Mouse (Mus musculus) CD4-positive, CD25-positive, alpha-beta regulatory T cell, adult 4 months (primary cell): ENCODE results near the gene Padi6. TPM values are rescaled to one million over a fixed set of nuclear protein-coding genes. Genes with fewer than 3 reads are reported as not detected.

Experiments used
- ATAC-seq: one replicate; pipeline ENCODE4 v1.8.0; 2017
- polyA plus RNA-seq, 2 experiments: library from polyadenylated mRNA; unstranded; fragments of 100-300 nt; shearing (Covaris generic); gene quantifications; one replicate each; pipeline ENCODE4 v1.2.1; 2017

Gene Padi6
- polyA plus RNA-seq, 2 experiments from 2014 or later, result not detected

DNA sequence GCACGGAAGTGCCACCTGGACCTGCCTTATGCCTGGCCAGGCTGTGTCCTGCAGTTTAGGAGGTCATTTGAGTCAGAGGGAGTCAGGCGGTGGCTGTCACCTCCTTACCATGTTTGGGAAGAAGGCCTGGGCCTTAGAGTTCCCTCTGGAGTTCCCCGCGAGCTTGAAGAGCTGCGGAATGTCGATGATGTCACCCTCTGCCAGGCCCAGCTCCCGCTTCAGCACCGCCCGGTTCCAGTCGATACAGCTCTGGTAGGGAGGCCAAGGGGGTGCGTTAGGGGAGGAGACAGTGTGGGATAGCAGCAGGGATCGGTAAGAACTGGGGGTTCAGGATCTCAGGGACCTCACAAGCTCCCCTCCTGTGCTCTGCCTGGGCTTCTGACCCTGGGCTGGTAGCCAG is 5.5 kb upstream of the Padi6 start:
- no peak for ATAC-seq

DNA sequence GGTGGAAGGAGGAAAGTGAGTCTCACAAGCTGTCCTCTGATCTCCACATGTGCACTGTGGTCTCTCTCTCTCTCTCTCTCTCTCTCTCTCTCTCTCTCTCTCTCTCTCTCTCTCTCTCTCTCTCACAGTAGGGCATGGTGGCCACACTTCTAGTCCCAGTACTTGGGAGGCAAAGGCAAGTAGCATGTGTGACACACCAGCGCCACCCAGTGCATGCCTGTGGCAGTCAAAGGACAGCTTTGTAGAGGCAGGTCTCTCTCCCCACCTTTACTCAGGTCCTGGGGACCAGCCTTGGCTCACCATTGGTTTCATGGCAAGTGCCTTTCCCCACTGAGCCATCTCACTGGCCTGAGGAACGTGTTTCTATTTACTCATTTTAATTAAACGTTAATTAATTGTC is 2.2 kb upstream of the Padi6 start:
- ATAC-seq, result no peak

GRCm38 (mm10) chr4:140743086-140743485 is 643 bp upstream of the Padi6 start:
- no peak for ATAC-seq

DNA sequence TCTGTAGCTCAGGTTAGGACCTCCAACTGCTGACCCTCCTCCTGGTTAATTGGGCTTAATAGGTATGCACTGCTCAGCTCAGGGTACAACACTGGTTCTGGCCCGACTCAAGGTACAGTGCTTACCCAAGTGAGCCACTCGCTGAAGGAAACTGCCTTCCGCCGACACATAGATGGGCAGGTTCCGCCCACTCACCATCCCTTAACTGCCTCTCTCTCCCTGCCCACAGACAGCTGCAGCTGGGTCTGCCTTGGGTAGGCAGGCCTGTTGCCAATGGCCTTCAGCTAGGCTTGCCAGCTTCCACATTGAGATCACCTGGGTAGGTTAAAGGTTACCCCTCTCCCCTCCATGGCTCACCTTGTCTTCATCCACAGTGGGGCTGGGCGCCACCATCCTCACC is 1.0 kb downstream of the Padi6 start:
- no peak for ATAC-seq

DNA sequence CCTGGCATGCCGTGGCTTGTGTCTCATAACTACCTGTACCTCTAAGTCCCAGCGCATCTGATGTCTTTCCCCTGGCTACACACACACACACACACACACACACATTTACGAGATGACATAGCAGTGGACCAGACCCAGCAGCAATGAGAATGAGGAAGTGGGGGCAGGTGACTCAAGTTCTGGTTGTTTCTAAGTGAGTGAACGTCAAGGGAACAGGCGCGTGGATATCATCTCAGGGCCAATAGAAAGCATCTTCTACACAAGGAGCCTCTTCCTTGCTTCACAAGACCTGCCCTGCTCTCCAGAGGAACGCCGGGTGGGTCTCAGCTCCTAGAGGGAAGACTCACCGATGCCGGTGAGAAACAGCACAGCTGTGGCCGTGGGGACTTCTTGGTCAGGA is 1.8 kb downstream of the Padi6 start:
- no peak for ATAC-seq

- ATAC-seq, result no peak
These were observed 9.6 kb downstream of the Padi6 start for GRCm38 (mm10) chr4:140732871-140733270.

- no peak for ATAC-seq
These were observed 10.8 kb downstream of the Padi6 start for GRCm38 (mm10) chr4:140731654-140732053.

DNA sequence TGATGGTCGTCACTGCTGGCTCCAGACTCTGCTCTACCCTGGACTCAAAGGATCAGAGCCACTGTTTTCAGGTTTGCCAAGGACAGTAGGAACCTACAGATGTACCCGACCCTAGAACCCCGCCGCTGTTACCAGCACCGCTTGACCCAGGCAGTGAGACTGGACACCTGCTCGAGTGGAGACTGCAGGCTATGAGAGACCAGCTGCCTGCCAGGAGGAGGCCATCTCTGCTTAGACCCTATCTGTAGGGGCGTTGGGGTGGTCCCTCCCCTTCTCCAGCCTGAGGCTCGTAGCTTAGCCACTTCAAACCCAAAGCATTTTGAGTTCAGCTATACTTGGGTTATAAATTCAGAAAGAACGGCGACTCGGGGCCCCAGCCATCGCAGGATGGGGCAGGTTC is 15.5 kb downstream of the Padi6 start:
- ATAC-seq, result no peak

GRCm38 (mm10) chr4:140724739-140725138 is 17.7 kb downstream of the Padi6 start:
- no peak for ATAC-seq

- ATAC-seq, result peak; percentile 47
These were observed 18.6 kb downstream of the Padi6 start for GRCm38 (mm10) chr4:140723801-140724200.

DNA sequence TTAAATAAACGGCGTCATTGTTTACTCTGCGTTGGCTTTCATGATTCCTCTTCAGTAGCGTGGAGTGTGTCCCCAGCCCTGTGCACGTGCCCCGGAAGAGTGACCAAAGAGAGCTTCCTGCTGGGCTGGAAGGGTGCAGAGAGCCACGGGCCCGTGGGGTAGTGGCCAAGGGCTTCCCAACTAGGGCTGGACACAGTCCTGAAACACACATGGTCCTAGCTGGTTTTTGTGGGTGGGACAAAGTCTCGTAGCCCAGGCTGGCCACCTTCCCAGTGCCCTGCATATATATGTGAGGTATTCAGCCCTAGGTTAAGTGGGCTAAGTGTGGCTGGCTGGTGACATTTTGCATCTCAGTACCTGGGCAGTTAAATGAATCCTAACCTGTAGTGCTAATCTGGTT is 19.3 kb downstream of the Padi6 start:
- ATAC-seq, result no peak

DNA sequence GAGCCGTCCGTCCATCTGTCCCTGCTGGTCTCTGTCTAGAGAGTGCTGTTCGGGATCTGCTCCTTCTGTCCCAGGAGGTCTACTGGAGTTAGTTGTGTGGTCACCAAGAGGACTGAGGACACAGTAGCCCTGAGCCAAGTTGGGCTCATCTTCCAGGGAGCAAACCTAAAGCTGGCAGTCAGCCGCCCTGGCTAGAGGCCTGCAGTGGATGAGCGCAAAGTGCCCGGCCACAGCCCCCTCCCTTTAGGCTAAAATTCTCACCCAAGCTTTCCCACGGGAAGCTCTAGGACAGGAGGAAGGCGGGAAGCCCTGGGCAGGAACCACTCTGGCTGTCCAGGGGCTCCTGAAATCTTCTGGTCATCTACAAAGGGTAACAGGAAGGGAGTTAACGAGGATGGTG is 19.7 kb downstream of the Padi6 start:
- no peak for ATAC-seq

DNA sequence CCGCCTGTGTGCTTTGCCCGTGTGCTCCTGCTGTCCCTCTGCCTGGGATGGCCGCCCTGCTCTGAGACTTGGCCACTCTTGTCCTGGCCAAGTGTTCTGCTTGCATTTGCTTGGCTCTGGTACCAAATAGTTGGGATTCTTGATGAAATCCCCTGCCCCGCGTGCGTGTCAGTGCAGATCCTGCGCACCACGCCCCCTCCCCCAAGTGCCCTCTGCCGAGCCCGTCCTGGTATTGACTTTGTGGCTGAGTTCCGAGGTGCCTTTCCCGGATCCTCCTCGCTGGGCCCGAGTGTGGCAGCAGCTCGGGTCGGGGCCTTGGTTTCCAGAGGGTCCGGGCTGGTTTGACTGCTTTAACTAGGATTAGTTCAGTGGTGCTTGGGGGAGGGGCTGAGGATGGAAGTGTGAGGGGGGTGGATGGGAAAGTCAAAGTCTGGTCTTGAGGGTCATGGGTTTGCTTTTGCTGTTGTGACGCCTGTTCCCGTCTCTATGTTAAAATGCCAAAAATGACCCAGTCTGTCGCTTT is 20.4 kb downstream of the Padi6 start:
- ATAC-seq, result no peak

- no peak for ATAC-seq
These were observed 22.4 kb downstream of the Padi6 start for GRCm38 (mm10) chr4:140720091-140720490.

- no peak for ATAC-seq
These were observed 24.0 kb downstream of the Padi6 start for GRCm38 (mm10) chr4:140718436-140718835.

- ATAC-seq, result no peak
These were observed 25.4 kb downstream of the Padi6 start for GRCm38 (mm10) chr4:140716994-140717393.

DNA sequence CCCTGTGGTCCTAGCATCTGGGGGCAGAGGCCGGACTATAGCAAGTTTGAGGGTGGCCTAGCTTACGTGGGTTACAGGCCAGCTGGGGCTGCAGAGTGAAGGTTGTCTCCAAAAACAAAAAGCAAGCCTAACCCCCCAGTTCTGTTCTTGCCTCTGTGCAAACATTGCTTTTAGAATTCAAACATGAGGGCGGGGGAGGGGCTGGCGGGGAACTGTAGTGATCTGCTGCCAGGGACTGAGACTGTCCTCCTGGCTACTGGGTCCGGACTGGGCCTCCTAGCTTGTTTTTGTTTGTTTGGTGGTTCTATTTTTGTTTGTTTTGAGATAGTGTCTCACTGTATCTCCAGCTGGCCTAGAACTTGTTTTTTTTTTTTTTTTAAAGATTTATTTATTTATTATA is 27.9 kb downstream of the Padi6 start:
- ATAC-seq, result no peak

GRCm38 (mm10) chr4:140713480-140714365 is 28.7 kb downstream of the Padi6 start:
- ATAC-seq, result peak; percentile 85

DNA sequence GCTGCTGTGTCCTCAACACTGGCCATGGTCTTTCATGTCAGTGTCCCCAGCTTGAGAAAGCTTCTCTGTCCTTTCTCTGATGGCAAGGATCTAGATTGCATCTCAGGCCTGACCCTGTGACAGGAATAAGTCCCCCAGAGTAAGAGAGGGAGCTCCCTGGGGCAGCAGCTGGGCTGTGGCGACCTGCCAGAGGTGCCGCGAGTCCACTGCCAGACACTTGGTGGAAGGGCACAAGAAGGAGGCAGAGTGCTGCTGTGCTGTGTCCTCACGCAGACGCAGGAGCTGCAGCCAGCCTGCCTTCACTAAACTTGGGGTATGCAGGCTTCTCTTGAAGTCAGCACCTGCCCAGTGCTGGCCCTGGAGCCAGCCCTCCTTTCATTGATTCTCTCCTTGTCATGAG is 31.1 kb downstream of the Padi6 start:
- no peak for ATAC-seq

DNA sequence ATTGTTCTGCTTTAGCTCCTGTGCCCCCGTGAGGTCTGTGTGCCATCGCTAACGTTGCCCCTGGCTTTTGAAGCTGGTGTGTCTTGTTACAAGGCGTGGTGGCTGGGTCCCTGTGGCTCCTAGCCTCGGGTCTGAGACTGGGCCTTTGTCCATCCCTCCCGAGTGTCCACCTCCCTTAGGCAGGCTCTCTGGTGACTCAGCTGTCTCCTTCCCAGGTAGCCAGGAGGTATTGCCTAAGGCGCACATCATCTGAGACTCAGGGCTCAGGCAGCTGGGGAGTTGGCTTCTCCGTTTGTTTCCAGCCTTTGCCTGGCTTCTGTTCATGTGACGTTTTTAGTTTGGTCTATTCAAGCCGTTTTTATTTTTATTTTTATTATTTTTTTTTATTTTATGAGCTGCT is 31.7 kb downstream of the Padi6 start:
- ATAC-seq, result no peak

DNA sequence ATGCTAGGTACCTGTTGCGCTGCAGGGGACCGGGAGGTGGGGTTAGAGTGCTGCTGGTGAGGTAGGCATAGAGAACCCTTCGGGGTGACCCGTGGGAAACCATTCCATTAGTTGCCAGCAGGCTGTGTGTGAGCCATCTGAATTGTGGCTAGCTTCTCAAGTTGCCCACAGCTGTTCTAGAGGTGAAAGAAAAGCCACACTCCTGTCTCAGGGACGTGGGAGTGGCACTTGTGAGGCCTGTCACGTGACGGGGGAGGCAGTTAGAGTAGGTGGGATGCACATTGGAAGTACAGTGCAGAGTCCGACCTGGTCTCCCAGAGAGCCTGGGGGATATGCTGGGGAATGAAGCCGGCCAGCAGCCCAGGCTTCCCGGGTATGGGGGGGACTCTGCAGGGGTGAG is 32.8 kb downstream of the Padi6 start:
- no peak for ATAC-seq

DNA sequence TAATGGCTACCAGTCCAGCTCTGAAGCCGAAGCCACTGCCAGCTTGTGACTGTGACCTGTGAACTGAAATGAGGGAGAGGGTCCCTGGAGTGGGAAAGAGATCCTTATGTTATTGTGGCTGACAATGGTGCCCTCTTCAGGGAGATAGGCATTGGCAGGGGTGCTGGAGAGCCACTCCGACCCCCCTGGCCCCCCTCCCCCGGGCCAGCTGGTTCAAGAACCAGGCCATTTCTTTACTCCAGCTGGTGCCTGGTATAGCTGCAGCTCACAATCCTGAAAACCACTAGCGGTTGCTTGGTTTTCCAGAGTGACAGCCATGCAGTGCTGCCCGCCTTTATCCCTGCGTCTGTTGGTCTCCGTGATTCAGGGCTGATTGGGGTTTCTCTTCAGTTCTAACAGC is 33.3 kb downstream of the Padi6 start:
- no peak for ATAC-seq

GRCm38 (mm10) chr4:140708297-140708927 is 34.0 kb downstream of the Padi6 start:
- no peak for ATAC-seq

GRCm38 (mm10) chr4:140707615-140708014 is 34.8 kb downstream of the Padi6 start:
- ATAC-seq, result no peak
